ENCODE assay signal across 8 mouse cellular contexts in genomic region chr13:48624968-48625398, GRCm38 (mm10). TPM values are rescaled to one million over a fixed set of nuclear protein-coding genes. Genes with fewer than 3 reads are reported as not detected.
A peak's percentile ranks its signal among the peaks of the same experiment; 100 is the strongest.
DNase-seq lines count a peak whose midpoint lies in the region; ATAC-seq lines count a peak whose summit lies in the region.

No protein-coding gene starts in this region.

- peak overlapping the region; percentile 82 for H3K4me3 ChIP-seq in heart, embryonic 13.5 days
- H3K4me3 ChIP-seq in macrophage (ENCODE audit: inconsistent target), result peak overlapping the region; percentile 20; the same call in 1 of the 2 replicates

- H3K4me2 ChIP-seq in heart, embryonic 13.5 days, result peak overlapping the region; percentile 85

- no peaks in the 10 kb centered on the region for H3K36me3 ChIP-seq in heart, embryonic 13.5 days
- no peaks in the 10 kb centered on the region for H3K36me3 ChIP-seq in macrophage (ENCODE audit: inconsistent target)

- peaks cover 4% of the 10 kb centered on the region for H3K4me1 ChIP-seq in heart, embryonic 13.5 days

- H3K9me3 ChIP-seq in heart, embryonic 13.5 days, result no peaks in the 10 kb centered on the region

- ATAC-seq in heart, embryonic 13.5 days (ENCODE audit: extremely low read depth, insufficient number of reproducible peaks, low FRiP score, low TSS enrichment), result peak; percentile 62
- peak; percentile 56 for ATAC-seq in granulocyte monocyte progenitor cell, adult 5-6 weeks (replicated peaks; ENCODE audit: poor library complexity, severe bottlenecking)

- peak overlapping the region; percentile 92 for H3K9ac ChIP-seq in heart, embryonic 13.5 days

- no peaks in the 10 kb centered on the region for H3K79me2 ChIP-seq in macrophage (ENCODE audit: inconsistent target)

- H3K27me3 ChIP-seq in heart, embryonic 13.5 days (replicated peaks), result peaks cover 9% of the 10 kb centered on the region; the same call in 1 of the 2 replicates

- 2% methylated on average over 26 of the region's 26 CpGs for WGBS in heart, embryonic 13.5 days
- WGBS in macrophage (ENCODE audit: missing documents), result under 1% methylated on average over 26 of the region's 26 CpGs

- peak overlapping the region; percentile 87 for H3K27ac ChIP-seq in heart, embryonic 13.5 days (replicated peaks)
- no peak overlapping the region for H3K27ac ChIP-seq in macrophage

- DNase-seq in heart, adult 9 months (ENCODE audit: low spot score in 2 of 2), result no peak
- peak; percentile 65 for DNase-seq in R1 (ENCODE audit: low read depth, low spot score)
- DNase-seq in right cerebral cortex, postnatal 4 days, result no peak
- DNase-seq in spleen, postnatal 36 days (ENCODE audit: low spot score in 2 of 2), result no peak
- no peak for DNase-seq in adrenal gland, adult 8-10 months

RNA-seq across cellular contexts. Expression of gene Ptpdc1, which starts 0.5 kb away (rescaled TPM):
- polyA plus RNA-seq in heart, embryonic 13.5 days (2015; fragmentation: Nextera tagmentation; extraction: Ambion mirVana), result 4.6 and 6.6 TPM in 2 replicates
- total RNA-seq in granulocyte monocyte progenitor cell, adult 5-6 weeks (2014; fragmentation: Nextera tagmentation), result 3.2 TPM in 1 of 2 replicates, not detected in the other
- total RNA-seq in granulocyte monocyte progenitor cell, adult 5-6 weeks (2017), result 0.82 and 1.1 TPM in 2 replicates
- 1 to 10 TPM in 25 of 26 experiments, under 1 TPM in 1; 0.50 to 8.8 (median 3.1) TPM for total RNA-seq in macrophage (2018; cell fraction: chromatin; rRNA removed)
- total RNA-seq in macrophage (2018; cell fraction: cytosol; rRNA removed), result 1 to 10 TPM in 1 of 26 experiments, under 1 TPM in 25; 0.33 to 1.1 (median 0.75) TPM
- 1 to 10 TPM in 21 of 26 experiments, under 1 TPM in 5; 0.58 to 3.2 (median 1.7) TPM for total RNA-seq in macrophage (2018; cell fraction: nucleus; rRNA removed)
- polyA plus RNA-seq in macrophage (2018), result 0.29 to 1.3 TPM (median 0.57 TPM) in 3 replicates
- total RNA-seq in adrenal gland, adult 8-10 months (2022), result 10 to 100 TPM in 2 of 4 experiments, 1 to 10 TPM in 2; 5.7 to 13.9 (median 10.4) TPM

RNA-seq across cellular contexts. Expression of gene Barx1, which starts 37.8 kb away (rescaled TPM):
- 0.44 and 1.5 TPM in 2 replicates for polyA plus RNA-seq in heart, embryonic 13.5 days (2015; fragmentation: Nextera tagmentation; extraction: Ambion mirVana)
- total RNA-seq in granulocyte monocyte progenitor cell, adult 5-6 weeks (2014; fragmentation: Nextera tagmentation), result not detected in 2 replicates
- not detected in 2 replicates for total RNA-seq in granulocyte monocyte progenitor cell, adult 5-6 weeks (2017)
- under 1 TPM in 1 of 26 experiments, not detected in 25; 0.82 TPM for total RNA-seq in macrophage (2018; cell fraction: chromatin; rRNA removed)
- total RNA-seq in macrophage (2018; cell fraction: cytosol; rRNA removed), result not detected
- not detected for total RNA-seq in macrophage (2018; cell fraction: nucleus; rRNA removed)
- not detected in 3 replicates for polyA plus RNA-seq in macrophage (2018)
- total RNA-seq in adrenal gland, adult 8-10 months (2022), result not detected
